Mouse (Mus musculus) limb, embryonic 10.5 days (tissue): ENCODE measurements at regions not wholly inside any gene's neighbourhood (a gene's known extent, or its start where the extent isn't known, plus 50 kb on each side); places are given as distances from the start of the nearest gene placed in this dataset.
A peak's percentile ranks its signal among the peaks of the same experiment; 100 is the strongest.

Source experiments
- DNase-seq: peaks from one replicate; pipeline ENCODE4 v3.0.0-alpha.2; 2017; ENCODE audit warnings: low spot score
- H3K27ac ChIP-seq: fragments of 300-500 bp; sonication (generic); 2 replicates; pipeline ENCODE4 v1.5.1; 2016; ENCODE audit warnings: mild to moderate bottlenecking
- H3K27me3 ChIP-seq: fragments of 300-500 bp; sonication (generic); 2 replicates; pipeline ENCODE4 v1.6.1; 2016; ENCODE audit warnings: low read depth, mild to moderate bottlenecking; ENCODE audit not compliant: poor library complexity, severe bottlenecking
- H3K36me3 ChIP-seq: fragments of 300-500 bp; sonication (generic); 2 replicates; pipeline ENCODE4 v1.6.1; 2016; ENCODE audit warnings: mild to moderate bottlenecking, moderate library complexity
- H3K4me1 ChIP-seq: fragments of 300-500 bp; sonication (generic); 2 replicates; pipeline ENCODE4 v1.6.1; 2016
- H3K4me3 ChIP-seq: fragments of 300-500 bp; sonication (generic); 2 replicates; pipeline ENCODE4 v1.5.1; 2016; ENCODE audit warnings: mild to moderate bottlenecking, moderate library complexity
- H3K9me3 ChIP-seq: fragments of 300-500 bp; sonication (generic); replicated peaks from 2 replicates; pipeline ENCODE4 v1.6.1; 2016; ENCODE audit warnings: mild to moderate bottlenecking
- WGBS: fragments of 180-500 bp; shearing (Covaris S2); methylation state at CpG from one replicate; pipeline ENCODE4 v1.1.7; 2016; 5-methylcytosine and 5-hydroxymethylcytosine counted together

DNA sequence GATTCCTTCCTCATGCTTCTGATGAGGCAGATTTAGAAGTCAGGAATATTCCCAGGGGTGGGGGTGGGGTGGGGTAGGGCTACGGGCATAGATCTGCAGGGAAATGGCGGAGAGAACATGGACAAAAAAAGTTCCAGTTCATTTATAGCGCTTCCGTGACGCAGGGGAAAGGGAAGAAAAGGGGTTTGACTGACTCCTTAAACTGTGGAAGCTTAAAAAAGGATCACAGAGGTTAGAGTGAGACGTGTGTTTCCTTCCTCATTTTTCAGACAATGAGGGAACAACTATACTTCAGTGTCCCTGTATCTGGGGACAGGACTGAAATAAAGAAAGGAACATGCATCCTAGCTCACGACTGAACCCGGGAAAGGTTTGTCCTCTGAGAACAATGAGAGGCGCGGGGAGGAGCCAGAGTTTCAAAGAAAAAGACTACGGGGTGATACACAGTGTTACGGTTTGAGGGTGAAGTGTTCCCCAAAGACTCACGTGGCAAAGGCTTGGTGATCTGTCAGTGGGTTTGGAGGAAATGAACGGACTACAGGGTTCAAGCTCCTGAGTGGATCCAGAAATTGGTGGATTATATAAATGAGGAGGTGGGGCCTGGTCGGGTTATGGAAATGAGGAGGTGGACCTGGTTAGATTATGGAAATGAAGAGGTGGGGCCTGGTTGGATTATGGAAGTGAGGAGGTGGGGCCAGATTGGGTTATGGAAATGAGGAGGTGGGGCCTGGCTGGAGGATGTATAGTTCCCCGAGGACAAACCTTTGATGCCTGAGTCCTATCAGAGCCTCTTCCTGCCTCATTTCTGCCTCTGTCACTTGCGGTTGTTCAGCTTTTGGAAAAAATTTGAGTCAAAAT lies 57.8 kb upstream of the Tmem150c start:
- no peaks in the 10 kb centered on the region for H3K36me3 ChIP-seq
- H3K9me3 ChIP-seq, result no peaks in the 10 kb centered on the region
- no peak for DNase-seq
- H3K4me1 ChIP-seq, result peaks cover 30% of the 10 kb centered on the region
- H3K27ac ChIP-seq, result no peak overlapping the region; the same call in 1 of the 2 replicates
- WGBS, result 33% methylated on average over 17 of the region's 17 CpGs
- H3K4me3 ChIP-seq, result 0 out of 2 replicates have a peak overlapping the region, but pooled peaks have one; percentile 7
- H3K27me3 ChIP-seq, result no peaks in the 10 kb centered on the region

DNA sequence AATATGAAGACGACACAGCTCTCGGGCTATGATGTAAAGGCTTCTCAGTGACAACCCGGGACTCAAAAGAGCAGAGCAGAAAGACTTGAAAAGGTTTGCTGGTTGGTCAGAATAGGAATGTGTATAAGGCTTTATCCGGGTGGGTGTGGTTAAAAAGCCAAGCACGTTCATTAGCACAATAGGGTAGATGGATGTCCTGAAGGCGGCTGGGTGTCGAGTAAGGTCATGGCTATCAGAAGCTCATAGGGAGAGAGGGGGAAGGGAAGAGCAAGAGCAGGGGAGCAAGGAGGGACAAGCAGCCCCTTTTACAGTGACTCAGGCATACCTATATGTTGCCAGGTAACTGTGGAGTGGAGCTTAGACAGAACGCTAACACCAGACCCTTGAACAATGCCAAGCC lies 54.3 kb upstream of the Tmem150c start:
- H3K27me3 ChIP-seq, result no peaks in the 10 kb centered on the region
- H3K27ac ChIP-seq, result no peak overlapping the region
- H3K9me3 ChIP-seq, result no peaks in the 10 kb centered on the region
- H3K36me3 ChIP-seq, result no peaks in the 10 kb centered on the region
- peaks cover 17% of the 10 kb centered on the region for H3K4me1 ChIP-seq
- WGBS, result 82% methylated on average over 8 of the region's 8 CpGs
- no peak overlapping the region for H3K4me3 ChIP-seq
- no peak for DNase-seq

DNA sequence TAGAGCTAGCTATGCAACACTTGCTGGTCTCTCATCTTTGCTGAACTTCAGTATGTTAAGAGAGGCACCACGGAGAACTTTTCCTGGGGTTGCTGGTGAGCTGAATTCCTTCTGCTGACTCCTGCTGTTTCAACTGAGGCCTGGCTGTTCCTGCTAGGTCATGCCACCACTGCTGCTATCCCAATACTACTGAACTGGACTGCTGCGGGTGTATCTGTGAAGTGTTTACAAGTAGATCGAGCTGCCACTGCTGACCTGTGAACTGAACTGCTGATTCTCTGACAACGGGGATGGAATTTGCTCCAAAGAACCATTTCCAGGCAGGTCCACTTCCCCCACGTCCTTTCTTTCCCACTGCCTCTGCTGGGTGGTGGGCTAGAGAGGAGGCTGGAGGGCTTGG lies 51.1 kb upstream of the Tmem150c start:
- DNase-seq, result no peak

More for the DNA sequence above, 51.1 kb upstream of the Tmem150c start:
- no peaks in the 10 kb centered on the region for H3K36me3 ChIP-seq
- H3K9me3 ChIP-seq, result no peaks in the 10 kb centered on the region
- WGBS, result 88% methylated on average over 5 of the region's 5 CpGs
- no peak overlapping the region for H3K4me3 ChIP-seq
- H3K27ac ChIP-seq, result no peak overlapping the region
- H3K27me3 ChIP-seq, result no peaks in the 10 kb centered on the region
- peaks cover 5% of the 10 kb centered on the region for H3K4me1 ChIP-seq
